Mouse (Mus musculus): ENCODE data around the gene Stab2. TPM values are rescaled to one million over a fixed set of nuclear protein-coding genes. Genes with fewer than 3 reads are reported as not detected.
A peak's percentile ranks its signal among the peaks of the same experiment; 100 is the strongest.

The Stab2 gene
- polyA plus RNA-seq, 1 experiment from 2014 or later: 0.95 TPM

DNA sequence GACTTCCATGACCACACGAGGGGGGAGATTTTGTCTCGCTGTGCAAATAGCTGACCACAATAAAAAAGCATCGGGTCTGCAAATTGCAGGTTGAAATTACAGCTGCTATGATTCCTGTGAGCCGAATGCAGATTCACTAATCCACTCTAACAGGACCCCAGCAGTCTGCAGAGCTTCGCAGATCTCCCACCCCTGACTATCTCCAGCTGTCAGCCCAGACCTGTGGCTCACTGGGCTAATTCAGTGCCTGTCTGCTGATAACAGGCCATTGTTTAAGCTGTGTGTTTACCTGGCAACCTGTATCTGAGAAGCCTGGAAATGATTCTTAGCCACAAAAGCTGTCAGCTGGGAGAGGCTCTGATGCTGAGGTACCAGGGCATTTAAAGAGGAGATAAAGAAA lies 29.2 kb upstream of the Stab2 start:
- 27% methylated on average over 5 of the region's 5 CpGs for WGBS
- no peak overlapping the region for H3K9ac ChIP-seq (ENCODE audit: low read depth, low read length)
- no peaks in the 10 kb centered on the region for H3K9me3 ChIP-seq (ENCODE audit: control insufficient read depth, low read length)

DNA sequence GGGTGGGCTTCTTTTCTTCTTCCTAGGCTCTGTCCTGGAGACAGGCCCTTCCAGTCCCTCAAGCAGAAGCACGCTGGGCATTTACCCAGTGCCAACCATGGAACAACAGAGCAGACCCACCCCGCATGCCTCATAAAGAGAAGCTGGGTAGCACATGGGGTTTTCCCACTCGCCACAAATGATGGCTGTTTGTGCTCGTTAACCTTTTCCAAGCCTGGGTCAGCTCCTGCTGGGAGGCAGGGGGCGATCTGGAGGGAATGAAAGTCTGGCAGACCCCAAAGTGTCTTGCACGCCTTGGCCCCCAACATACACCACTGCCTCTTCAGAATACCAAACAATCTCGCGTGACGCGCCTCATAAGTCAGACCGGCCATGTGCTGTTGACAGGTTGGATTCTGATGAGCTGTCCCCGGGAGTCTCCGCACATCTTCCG lies 28.5 kb upstream of the Stab2 start:
- Histone ChIP-seq H3K9ac (ENCODE audit: low read depth, low read length) (no peak overlapping the region), H3K4me1 (ENCODE audit: control insufficient read depth, insufficient read depth, low read length) (no peaks in the 10 kb centered on the region), H3K4me3 (ENCODE audit: low read length) (no peak overlapping the region), H3K27ac (ENCODE audit: low read length) (no peak overlapping the region), H3K4me2 (ENCODE audit: low read depth, low read length) (no peak overlapping the region), H3K36me3 (ENCODE audit: control insufficient read depth, insufficient read depth, low read length) (no peaks in the 10 kb centered on the region), H3K27me3 (replicated peaks; ENCODE audit: control insufficient read depth, insufficient read depth, low read length) (no peaks in the 10 kb centered on the region), H3K9me3 (ENCODE audit: control insufficient read depth, low read length) (no peaks in the 10 kb centered on the region)
- ATAC-seq: no peak
- 51% methylated on average over 14 of the region's 14 CpGs for WGBS

More for the DNA sequence above, 29.2 kb upstream of the Stab2 start:
- no peak overlapping the region for H3K4me2 ChIP-seq (ENCODE audit: low read depth, low read length)
- no peaks in the 10 kb centered on the region for H3K36me3 ChIP-seq (ENCODE audit: control insufficient read depth, insufficient read depth, low read length)
- H3K27me3 ChIP-seq (replicated peaks; ENCODE audit: control insufficient read depth, insufficient read depth, low read length): no peaks in the 10 kb centered on the region
- no peak overlapping the region for H3K27ac ChIP-seq (ENCODE audit: low read length)
- no peaks in the 10 kb centered on the region for H3K4me1 ChIP-seq (ENCODE audit: control insufficient read depth, insufficient read depth, low read length)
- no peak overlapping the region for H3K4me3 ChIP-seq (ENCODE audit: low read length)
- no peak for ATAC-seq

- no peak for ATAC-seq
- H3K4me2 ChIP-seq (ENCODE audit: low read depth, low read length): no peak overlapping the region
- WGBS: 78% methylated on average over 15 of the region's 15 CpGs
Measured at GRCm38 (mm10) chr10:87035866-87036265, 28.0 kb upstream of the Stab2 start.

DNA sequence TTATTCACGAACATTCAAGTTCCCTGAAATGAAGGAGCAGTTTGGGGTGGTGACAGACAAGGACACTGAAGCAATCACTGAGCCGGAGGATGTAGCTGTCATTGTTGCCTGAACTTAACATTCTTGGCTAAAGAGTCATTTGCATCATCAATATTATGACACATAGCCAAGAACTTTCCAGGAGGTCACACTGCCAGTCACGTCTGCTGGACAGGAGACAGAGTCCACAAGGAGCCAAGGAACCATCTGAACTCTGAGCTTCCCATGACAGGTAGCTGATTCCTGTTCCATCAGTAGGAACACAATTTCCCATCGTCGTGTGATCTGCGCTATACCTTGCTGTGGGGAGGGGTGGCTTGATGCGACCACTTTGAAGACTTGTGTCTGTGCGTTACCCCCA lies 24.9 kb upstream of the Stab2 start:
- no peaks in the 10 kb centered on the region for H3K36me3 ChIP-seq (ENCODE audit: control insufficient read depth, insufficient read depth, low read length)
- H3K27me3 ChIP-seq (replicated peaks; ENCODE audit: control insufficient read depth, insufficient read depth, low read length): no peaks in the 10 kb centered on the region
- no peaks in the 10 kb centered on the region for H3K9me3 ChIP-seq (ENCODE audit: control insufficient read depth, low read length)
- H3K27ac ChIP-seq (ENCODE audit: low read length): no peak overlapping the region
- ATAC-seq: no peak
- H3K4me2 ChIP-seq (ENCODE audit: low read depth, low read length): no peak overlapping the region
- H3K4me3 ChIP-seq (ENCODE audit: low read length): no peak overlapping the region
- no peak overlapping the region for H3K9ac ChIP-seq (ENCODE audit: low read depth, low read length)
- H3K4me1 ChIP-seq (ENCODE audit: control insufficient read depth, insufficient read depth, low read length): no peaks in the 10 kb centered on the region
- WGBS: 84% methylated on average over 8 of the region's 8 CpGs

More at GRCm38 (mm10) chr10:87035866-87036265, 28.0 kb upstream of the Stab2 start:
- Histone ChIP-seq H3K4me1 (ENCODE audit: control insufficient read depth, insufficient read depth, low read length) (no peaks in the 10 kb centered on the region), H3K4me3 (ENCODE audit: low read length) (no peak overlapping the region), H3K27ac (ENCODE audit: low read length) (no peak overlapping the region), H3K9me3 (ENCODE audit: control insufficient read depth, low read length) (no peaks in the 10 kb centered on the region), H3K9ac (ENCODE audit: low read depth, low read length) (no peak overlapping the region), H3K27me3 (replicated peaks; ENCODE audit: control insufficient read depth, insufficient read depth, low read length) (no peaks in the 10 kb centered on the region), H3K36me3 (ENCODE audit: control insufficient read depth, insufficient read depth, low read length) (no peaks in the 10 kb centered on the region)

- 1% methylated on average over 10 of the region's 10 CpGs for WGBS
- H3K4me3 ChIP-seq (ENCODE audit: low read length): no peak overlapping the region
- no peak overlapping the region for H3K27ac ChIP-seq (ENCODE audit: low read length)
- H3K36me3 ChIP-seq (ENCODE audit: control insufficient read depth, insufficient read depth, low read length): no peaks in the 10 kb centered on the region
- no peaks in the 10 kb centered on the region for H3K4me1 ChIP-seq (ENCODE audit: control insufficient read depth, insufficient read depth, low read length)
- H3K27me3 ChIP-seq (replicated peaks; ENCODE audit: control insufficient read depth, insufficient read depth, low read length): no peaks in the 10 kb centered on the region
- H3K9me3 ChIP-seq (ENCODE audit: control insufficient read depth, low read length): no peaks in the 10 kb centered on the region
- no peak overlapping the region for H3K4me2 ChIP-seq (ENCODE audit: low read depth, low read length)
- no peak overlapping the region for H3K9ac ChIP-seq (ENCODE audit: low read depth, low read length)
- ATAC-seq: peak; percentile 85
Measured at GRCm38 (mm10) chr10:87024884-87025283, 17.1 kb upstream of the Stab2 start.

GRCm38 (mm10) chr10:87020711-87021110 lies 12.9 kb upstream of the Stab2 start:
- H3K36me3 ChIP-seq (ENCODE audit: control insufficient read depth, insufficient read depth, low read length): no peaks in the 10 kb centered on the region
- no peak overlapping the region for H3K9ac ChIP-seq (ENCODE audit: low read depth, low read length)
- no peaks in the 10 kb centered on the region for H3K9me3 ChIP-seq (ENCODE audit: control insufficient read depth, low read length)
- no peaks in the 10 kb centered on the region for H3K27me3 ChIP-seq (replicated peaks; ENCODE audit: control insufficient read depth, insufficient read depth, low read length)
- H3K4me2 ChIP-seq (ENCODE audit: low read depth, low read length): no peak overlapping the region
- no peak overlapping the region for H3K4me3 ChIP-seq (ENCODE audit: low read length)
- no peak for ATAC-seq
- H3K4me1 ChIP-seq (ENCODE audit: control insufficient read depth, insufficient read depth, low read length): no peaks in the 10 kb centered on the region
- no peak overlapping the region for H3K27ac ChIP-seq (ENCODE audit: low read length)
- 67% methylated on average over 15 of the region's 16 CpGs for WGBS

DNA sequence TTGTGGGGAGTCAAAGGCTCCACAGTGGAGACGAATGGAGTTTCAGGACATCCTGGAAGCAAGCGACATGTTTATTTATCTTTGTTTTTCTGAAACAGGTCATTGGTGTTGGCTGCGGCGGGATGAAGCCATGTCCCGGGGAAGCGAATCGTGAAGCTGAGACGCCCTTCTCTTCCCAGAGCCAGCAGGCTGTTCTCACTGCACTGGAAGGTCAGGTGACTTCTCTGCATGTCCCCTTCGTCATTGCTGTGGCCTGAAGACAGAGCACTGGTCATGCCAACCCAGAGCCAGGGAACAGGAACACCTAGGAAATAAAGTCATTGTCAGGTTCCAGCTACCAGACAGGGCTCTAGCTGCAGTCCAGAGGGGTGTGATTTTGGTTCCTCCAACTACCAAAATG lies 11.1 kb upstream of the Stab2 start:
- H3K4me1 ChIP-seq (ENCODE audit: control insufficient read depth, insufficient read depth, low read length): no peaks in the 10 kb centered on the region
- H3K4me2 ChIP-seq (ENCODE audit: low read depth, low read length): no peak overlapping the region
- no peaks in the 10 kb centered on the region for H3K36me3 ChIP-seq (ENCODE audit: control insufficient read depth, insufficient read depth, low read length)
- no peaks in the 10 kb centered on the region for H3K9me3 ChIP-seq (ENCODE audit: control insufficient read depth, low read length)
- no peak for ATAC-seq
- H3K27ac ChIP-seq (ENCODE audit: low read length): no peak overlapping the region
- WGBS: 69% methylated on average over 9 of the region's 9 CpGs
- H3K4me3 ChIP-seq (ENCODE audit: low read length): no peak overlapping the region
- H3K9ac ChIP-seq (ENCODE audit: low read depth, low read length): no peak overlapping the region
- H3K27me3 ChIP-seq (replicated peaks; ENCODE audit: control insufficient read depth, insufficient read depth, low read length): no peaks in the 10 kb centered on the region

GRCm38 (mm10) chr10:87016151-87016692 lies 8.4 kb upstream of the Stab2 start:
- no peak overlapping the region for H3K4me3 ChIP-seq (ENCODE audit: low read length)
- H3K4me1 ChIP-seq (ENCODE audit: control insufficient read depth, insufficient read depth, low read length): no peaks in the 10 kb centered on the region
- no peaks in the 10 kb centered on the region for H3K9me3 ChIP-seq (ENCODE audit: control insufficient read depth, low read length)
- ATAC-seq: peak; percentile 82
- H3K36me3 ChIP-seq (ENCODE audit: control insufficient read depth, insufficient read depth, low read length): no peaks in the 10 kb centered on the region
- no peak overlapping the region for H3K4me2 ChIP-seq (ENCODE audit: low read depth, low read length)
- H3K27ac ChIP-seq (ENCODE audit: low read length): no peak overlapping the region
- 34% methylated on average over 9 of the region's 9 CpGs for WGBS
- H3K9ac ChIP-seq (ENCODE audit: low read depth, low read length): no peak overlapping the region
- no peaks in the 10 kb centered on the region for H3K27me3 ChIP-seq (replicated peaks; ENCODE audit: control insufficient read depth, insufficient read depth, low read length)

DNA sequence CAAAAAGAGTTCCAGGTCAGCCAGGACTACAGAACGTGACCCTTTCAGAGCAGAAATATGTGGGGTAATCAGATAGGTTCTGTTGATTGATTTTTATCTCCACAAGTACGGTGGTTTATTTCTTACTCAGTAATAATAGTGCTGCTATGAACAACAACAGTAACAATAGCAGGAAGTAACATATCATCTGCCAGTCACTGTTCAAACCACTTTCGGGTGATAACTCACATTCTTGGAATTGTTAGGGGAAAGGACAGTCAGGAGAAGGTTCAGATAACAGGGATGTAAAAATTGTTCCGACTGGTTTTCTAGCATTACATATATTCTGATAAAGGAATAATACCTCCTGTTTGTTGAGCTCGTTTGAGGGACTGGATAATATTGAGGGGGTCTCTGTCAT lies 7.6 kb upstream of the Stab2 start:
- Histone ChIP-seq H3K9me3 (ENCODE audit: control insufficient read depth, low read length) (no peaks in the 10 kb centered on the region), H3K4me2 (ENCODE audit: low read depth, low read length) (no peak overlapping the region), H3K4me3 (ENCODE audit: low read length) (no peak overlapping the region), H3K27me3 (replicated peaks; ENCODE audit: control insufficient read depth, insufficient read depth, low read length) (no peaks in the 10 kb centered on the region), H3K9ac (ENCODE audit: low read depth, low read length) (no peak overlapping the region), H3K4me1 (ENCODE audit: control insufficient read depth, insufficient read depth, low read length) (no peaks in the 10 kb centered on the region), H3K36me3 (ENCODE audit: control insufficient read depth, insufficient read depth, low read length) (no peaks in the 10 kb centered on the region), H3K27ac (ENCODE audit: low read length) (no peak overlapping the region)
- WGBS: 39% methylated on average over 5 of the region's 5 CpGs
- no peak for ATAC-seq

- no peak for ATAC-seq
- H3K9ac ChIP-seq (ENCODE audit: low read depth, low read length): no peak overlapping the region
- no peaks in the 10 kb centered on the region for H3K9me3 ChIP-seq (ENCODE audit: control insufficient read depth, low read length)
- H3K27me3 ChIP-seq (replicated peaks; ENCODE audit: control insufficient read depth, insufficient read depth, low read length): no peaks in the 10 kb centered on the region
- no peak overlapping the region for H3K27ac ChIP-seq (ENCODE audit: low read length)
- WGBS: 70% methylated on average over 7 of the region's 7 CpGs
- no peaks in the 10 kb centered on the region for H3K4me1 ChIP-seq (ENCODE audit: control insufficient read depth, insufficient read depth, low read length)
- no peak overlapping the region for H3K4me2 ChIP-seq (ENCODE audit: low read depth, low read length)
- no peak overlapping the region for H3K4me3 ChIP-seq (ENCODE audit: low read length)
- H3K36me3 ChIP-seq (ENCODE audit: control insufficient read depth, insufficient read depth, low read length): no peaks in the 10 kb centered on the region
Measured at GRCm38 (mm10) chr10:87014391-87014965, 6.7 kb upstream of the Stab2 start.

All from intestine, embryonic 16.5 days (tissue).